Mouse (Mus musculus) heart, adult 8-10 months (tissue): ENCODE results near the gene Gm5426. TPM values are rescaled to one million over a fixed set of nuclear protein-coding genes. Genes with fewer than 3 reads are reported as not detected.
"Not testable (repeated sequence)": the region's sequence is repeated elsewhere in the genome, so short reads cannot be mapped to it uniquely, and the experiment has no call there.

Source experiments
- DNase-seq: peaks from one replicate; pipeline ENCODE4 v3.0.0; 2022; ENCODE audit warnings: low spot score
- total RNA-seq, 4 experiments: library from RNA; stranded (reverse); gene quantifications; 2 replicates each; pipeline ENCODE4 v1.2.4; 2022

The Gm5426 gene
- total RNA-seq, result not detected

DNA sequence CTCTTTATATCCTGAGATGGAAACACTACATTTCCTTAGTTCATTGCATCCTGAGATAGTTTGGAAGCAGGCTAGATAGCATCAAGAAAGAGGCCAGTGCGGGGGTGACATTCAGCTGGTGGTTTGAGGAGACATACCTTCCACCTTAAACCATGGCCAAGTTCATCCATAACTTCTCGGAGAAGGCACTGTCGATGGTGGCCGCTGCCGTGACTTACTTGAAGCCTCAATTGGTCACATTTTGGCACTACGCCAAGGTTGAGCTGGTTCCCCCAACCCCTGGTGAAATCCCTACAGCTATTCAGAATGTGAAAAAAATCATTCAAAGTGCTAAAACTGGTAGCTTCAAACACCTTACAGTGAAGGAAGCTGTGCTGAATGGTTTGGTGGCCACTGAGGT is at the start of gene Gm5426:
TSS of gene Gm5426 (plus strand) at position 153 of the 400 bp plus-strand sequence.
- DNase-seq, result not testable (repeated sequence)

DNA sequence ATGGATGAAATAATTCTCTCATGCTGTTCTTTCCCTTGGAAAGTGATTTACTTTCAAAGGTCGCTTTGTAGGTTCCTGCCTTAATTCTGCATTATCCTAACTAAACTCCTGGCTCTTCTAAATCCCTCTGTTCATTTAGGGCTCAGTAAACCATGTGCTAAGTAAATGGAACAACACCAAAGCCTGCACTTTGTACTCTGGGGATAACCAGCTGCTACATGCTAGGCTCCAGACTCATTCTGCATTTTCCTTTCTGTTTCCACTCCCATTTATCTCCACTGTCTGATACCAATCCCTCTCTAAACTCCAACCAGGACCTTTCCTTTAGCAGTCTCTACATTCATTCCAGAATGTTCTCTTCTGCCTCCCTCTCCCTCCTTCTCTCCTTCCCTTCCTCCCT is 46.7 kb upstream of the Gm5426 start:
- no peak for DNase-seq

DNA sequence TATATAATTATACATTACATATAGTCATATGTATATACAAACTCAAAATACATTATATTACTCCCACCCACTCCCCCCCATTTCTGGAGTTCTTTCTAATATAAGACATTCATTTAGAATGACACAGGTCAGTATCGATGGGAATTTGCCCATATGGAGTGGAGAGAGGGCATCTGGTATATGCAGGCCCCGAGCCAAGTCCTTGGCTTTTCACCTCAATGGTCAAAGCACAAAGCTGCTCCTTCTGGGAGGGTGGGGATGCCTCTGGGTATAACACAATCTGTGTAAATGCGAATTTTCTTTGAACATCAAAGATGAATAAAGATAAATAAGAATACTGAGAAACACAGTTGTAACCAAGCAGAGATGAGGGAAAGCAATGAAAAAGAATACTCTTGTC is 46.0 kb upstream of the Gm5426 start:
- no peak for DNase-seq

DNA sequence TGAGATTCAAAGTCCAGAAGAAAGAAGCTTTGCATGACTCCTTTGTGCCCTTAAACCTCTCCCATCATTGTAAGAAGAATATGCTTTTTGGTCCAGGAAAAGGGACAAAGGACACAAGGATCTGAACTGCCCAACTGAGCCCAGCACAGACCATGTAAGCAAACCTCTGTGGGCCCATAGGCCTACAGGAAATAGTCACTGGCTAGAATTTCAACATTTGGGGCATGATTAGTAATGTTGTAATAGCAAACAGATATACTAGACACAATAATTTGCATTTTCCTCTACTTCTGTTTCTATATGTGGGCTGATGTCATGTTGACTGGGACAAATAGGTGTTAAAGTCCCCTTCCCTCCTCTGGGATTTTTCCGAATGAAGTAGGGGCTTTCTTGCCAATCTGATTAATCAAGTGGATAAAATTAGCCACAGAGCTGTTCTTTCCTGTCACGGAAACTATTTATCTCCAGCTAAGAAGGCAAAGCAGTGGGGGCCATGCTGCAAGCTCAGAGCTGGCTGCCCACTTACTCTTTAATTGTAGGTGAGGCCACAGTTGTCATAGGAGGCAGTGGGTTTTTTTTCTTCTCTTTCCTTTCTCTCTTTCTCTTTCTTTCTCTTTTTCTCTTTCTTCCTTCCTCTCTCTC is 42.4 kb upstream of the Gm5426 start:
- no peak for DNase-seq

DNA sequence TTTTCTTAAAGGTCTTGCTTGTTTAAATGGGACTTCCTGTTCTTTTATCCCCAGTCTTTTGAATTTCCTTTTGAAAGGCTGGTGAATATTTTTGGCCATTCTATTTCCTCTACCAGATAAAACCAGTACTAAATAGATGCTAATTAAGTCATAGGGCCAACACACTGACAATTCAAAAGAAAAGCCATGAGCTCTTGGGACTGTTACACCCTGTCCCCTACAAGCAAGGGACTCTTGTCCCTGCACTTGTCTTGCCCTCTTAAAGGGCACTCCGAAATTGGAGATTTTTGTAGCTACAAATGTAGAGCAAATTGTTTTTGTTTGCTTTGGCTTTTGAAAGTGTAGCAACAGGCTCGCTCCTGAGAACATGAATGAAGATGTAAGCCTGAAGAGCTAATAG is 41.8 kb upstream of the Gm5426 start:
- DNase-seq, result no peak

DNA sequence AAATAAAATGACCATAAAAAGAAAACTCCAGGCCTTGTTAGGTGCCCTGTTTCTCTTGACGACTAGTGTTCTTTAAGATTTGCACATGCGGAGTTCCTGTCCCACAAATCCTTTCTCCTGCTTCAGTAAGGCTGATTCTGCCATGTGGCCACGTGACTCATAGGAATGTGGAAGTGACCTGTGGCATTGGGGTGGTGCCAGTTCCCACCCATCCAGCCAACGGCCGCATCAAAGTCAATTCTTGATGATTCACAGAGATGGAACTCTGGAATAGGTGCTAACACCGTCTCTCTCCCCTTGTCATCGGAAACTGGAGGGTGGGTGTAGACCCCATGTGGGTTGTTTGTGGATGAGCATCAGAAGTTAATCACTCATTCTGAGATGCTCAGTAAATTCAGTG is 39.7 kb upstream of the Gm5426 start:
- DNase-seq, result no peak

DNA sequence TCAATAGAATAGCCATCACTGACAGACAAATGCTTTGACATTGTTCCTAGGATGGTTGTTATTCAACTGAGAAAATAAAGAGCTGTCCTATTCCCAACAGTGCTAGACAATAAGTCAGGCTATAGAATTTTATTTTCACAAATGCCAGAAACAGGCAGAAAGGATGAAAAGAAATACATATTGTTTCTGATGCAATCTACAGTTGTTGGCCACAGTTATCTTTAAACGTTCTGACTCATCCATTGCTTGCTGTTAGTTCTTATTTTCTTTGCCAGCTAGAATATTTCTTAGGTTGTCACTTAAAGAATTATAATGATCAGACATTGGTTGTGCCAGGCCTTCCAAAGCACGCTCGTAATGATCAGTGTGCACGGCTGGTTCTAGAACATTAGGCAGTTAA is 35.4 kb upstream of the Gm5426 start:
- no peak for DNase-seq

DNA sequence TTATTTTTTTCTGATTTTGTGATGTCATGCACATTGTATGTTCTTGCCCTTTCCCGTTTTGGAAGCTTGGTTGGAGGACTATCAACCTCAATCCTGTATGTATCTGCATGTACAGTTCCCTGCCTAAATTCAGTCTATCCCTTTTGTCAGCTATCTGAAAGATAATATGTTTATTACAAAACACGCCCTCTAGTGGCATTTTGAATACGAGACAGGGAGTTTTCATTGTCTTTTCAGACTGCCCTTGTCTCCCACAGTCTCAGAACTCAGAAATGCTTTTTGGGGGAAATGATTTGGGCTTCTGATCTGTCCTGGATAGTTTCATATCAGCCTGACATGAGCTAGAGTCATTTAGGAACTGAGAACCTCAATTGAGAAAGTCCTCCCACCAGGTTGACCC is 32.2 kb upstream of the Gm5426 start:
- no peak for DNase-seq

DNA sequence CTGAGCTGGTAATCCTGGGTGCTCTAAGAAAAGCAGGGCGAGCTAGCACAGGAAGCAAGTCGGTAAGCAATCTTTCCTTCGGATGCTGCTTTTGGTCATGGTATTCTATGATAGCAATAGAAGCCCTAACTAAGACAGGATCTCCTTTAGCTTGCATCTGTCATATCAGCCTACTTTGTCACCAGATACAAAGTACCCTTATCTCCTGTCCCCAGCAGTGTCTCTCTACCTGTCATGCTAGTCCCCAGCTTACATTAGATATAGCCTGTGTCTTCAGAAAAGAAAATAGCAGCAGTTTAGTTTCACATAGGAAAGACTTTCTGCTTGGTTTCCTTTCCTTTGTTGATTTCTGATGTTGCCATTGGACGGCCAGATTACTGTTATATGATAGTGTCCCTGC is 31.8 kb upstream of the Gm5426 start:
- no peak for DNase-seq

DNA sequence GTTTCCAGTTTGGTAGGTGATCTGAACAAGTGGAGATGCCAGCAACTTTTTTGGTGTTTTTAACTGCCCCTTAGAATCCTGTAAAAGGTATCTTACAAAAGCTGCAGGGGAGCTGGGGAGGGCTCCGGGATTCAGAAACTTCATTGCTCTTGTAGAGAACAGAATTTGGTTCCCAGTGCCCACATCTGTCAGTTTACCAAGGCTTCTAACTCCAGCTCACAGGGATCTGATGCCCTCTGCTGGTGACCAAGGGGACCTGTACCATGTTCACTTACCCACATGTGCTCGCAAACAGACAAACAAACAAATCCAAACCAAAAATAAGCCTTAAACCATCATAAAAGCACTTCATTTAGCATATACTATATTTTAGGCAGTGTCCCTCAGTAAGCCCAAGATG is 31.3 kb upstream of the Gm5426 start:
- DNase-seq, result no peak

DNA sequence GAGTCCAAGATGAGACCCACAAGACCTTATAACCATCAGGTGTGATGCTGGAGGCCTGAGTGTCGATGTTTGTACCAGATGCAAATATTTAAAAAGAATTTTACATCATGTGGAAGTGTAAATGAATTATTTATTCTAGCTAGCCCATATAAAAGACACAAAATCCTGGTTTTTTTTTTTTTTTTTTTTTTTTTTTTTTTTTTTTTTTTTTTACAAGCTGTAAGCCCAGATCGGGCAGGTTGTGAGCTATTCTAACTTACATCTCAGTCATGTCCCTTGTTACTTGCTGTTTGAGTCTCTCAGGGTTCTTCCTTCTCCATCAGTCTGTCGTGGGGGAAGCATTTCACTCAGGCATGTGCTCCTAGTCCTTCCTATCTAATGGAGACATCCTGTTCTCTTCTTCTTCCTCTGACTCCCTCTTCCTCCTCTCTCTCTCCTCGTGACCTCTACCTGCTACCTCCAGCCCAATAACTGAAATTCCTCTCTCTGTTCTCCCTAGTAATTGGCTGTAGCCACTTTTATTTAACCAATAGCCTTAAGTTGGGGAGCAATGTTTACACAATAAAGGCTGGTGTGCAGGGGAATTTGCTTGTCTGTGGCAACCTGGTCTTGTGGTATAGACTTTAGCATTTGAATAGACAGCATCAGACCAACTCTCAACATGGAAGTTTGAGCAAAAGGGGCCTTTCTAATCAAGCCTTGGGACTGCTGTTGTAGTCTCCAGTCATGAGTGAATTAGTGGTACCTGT is 29.3 kb upstream of the Gm5426 start:
- no peak for DNase-seq

DNA sequence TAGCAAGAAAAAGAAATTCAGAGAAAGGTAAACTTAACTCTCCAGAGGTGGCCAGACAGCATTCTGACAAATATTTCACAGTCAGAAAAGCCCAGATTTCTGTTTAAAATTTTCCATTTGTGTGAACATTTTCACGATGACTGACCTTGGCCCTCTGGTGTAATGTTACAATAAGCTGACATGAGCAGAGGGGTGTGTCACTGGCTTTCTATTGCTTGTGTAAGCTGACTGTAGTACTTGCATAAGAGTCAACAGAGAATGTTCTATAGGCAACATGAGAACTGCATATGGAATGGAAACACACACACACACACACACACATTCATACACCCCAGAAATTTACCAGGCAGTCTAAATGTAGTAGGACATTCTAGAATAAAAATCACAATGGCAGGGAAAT is 28.6 kb upstream of the Gm5426 start:
- DNase-seq, result no peak

DNA sequence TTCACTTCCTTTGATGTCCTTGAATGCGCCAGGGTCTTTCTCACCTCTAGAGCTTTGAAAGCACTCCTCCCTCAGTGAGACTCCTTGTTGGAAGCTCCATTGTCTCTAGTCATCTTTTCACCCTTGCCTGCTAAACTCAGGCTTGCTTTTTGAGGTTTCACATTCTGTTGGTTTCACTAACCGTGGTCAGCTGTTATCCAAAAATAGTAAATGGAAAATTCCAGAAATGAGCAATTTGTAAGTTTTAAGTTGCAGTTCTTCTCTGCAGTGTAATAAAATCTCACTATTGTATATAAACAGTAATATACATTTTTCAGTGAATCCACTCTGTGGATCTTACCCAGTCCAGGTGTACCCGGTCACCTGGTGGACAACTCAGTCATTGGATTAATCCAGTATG is 21.1 kb upstream of the Gm5426 start:
- no peak for DNase-seq

DNA sequence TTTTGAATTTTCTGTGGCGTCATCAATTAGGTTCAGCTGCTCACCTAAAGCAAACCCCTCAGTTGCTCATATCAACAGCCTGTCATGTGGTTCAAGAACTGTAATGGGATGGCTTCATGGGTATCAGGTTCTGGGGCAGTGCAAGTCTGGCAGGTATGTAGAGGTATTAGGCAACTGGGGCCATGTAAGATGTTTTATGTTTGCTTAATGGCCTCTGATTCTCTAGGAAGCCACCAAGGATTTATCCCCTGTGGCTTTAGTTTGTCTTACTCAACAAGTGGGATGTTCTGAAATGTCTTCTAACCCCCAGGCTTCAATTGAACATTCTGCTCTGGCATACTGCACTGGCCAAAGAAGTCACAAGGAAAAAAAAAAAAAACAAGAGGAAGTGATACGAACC is 15.6 kb upstream of the Gm5426 start:
- DNase-seq, result no peak

DNA sequence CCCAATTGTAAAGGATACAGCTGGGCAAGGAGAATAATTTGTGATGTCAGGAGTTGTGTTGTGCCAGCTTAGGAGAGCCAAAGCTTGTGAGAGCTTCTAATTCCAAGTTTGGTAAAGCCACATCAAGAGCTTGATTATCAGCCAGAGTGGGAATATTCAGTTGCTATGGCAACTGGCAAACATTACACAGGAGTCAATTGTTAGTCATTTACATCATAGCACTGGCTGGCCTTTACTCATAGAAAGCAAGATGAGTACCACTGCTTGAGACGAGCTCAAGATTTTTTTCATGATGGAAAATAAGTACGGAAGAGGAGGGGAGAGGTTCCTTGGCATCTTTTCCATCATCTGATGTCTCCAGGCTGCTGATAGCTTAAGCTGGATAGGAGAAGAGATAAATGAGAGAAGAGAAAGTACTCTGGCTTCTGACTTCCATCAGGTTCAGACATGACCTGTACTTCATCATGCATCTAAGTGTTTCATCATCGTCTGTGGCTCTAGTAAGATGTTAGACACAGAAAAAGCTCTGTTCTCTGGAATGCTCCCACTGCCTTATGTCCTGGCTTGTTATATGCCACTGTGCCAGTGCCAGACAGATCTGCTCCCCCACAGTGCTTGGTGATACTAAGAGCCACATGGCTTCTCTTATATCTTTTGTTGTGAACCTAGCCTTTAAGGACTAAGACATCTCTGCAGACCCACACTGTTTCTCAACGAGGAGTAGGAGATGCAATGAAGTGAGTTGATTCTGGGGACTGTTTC is 15.0 kb upstream of the Gm5426 start:
- no peak for DNase-seq

DNA sequence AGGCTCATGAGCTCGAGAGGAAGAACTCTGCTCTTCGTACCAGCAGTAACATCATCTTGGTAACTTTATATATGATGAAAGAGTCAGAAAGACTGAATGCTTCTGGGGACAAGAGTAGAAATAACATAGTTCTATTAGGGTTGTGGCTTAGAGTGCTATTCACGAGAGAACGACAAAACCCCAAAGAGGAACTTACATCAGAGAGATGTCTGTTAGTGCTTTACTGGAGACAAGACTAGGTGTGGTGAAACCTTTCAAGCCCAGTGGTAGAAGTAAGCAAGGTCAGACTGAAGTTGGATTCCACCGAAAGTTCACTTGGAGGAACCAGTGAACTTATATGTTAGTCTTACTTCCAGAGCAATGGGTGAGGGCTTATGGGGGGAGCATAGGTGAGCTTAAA is 12.5 kb upstream of the Gm5426 start:
- DNase-seq, result no peak

DNA sequence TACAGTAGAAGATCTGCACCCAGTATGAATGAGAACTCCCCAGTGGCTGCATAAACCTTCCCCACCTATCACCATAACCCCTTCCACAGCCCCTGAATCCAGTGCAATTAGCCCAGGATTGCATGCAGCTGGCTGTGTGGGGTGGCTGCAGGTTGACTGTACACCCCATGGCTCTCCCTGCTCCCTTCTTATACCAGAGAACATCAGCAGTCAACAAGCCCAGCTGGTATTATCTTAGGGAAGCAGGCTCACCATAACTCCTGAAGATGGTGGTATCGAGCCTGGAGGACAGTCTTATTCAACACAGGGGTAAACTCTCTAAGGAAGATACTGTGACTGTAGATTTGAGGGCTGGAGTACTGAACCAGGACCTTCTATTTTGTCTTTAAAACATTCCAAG is 12.1 kb upstream of the Gm5426 start:
- no peak for DNase-seq

DNA sequence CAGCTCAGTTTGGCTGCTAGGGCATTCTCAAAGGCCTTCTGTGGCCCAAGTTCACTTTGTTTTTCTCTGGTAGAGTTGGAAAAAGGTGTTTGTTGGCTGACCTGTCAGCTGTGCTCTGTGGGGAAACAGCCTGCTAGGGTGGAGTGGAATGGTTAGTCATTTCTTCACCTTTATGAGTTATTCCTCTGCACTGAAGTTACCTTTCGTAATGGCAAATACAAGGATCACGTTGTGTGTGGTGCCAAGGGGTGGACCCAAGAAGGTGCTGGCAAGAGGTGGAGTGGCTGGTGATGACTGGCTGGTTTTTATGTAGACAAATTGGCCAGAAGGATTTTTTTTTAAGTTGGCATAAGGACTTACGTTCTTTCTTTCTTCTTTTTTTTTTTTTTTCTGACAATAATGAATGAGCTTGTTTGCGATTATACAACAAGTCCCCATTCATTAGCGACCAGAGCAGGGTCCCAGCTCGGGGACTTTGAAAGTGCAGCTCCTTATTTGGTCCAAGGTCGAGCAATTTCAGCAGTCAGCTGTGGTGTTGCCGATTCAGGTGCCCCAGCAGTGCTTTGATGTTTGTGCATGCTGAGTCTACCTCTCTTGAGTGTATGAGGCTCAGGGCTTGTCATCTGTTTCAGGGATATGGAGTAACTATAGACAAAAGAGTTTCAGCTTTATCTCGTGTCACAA is 10.5 kb upstream of the Gm5426 start:
- DNase-seq, result no peak

DNA sequence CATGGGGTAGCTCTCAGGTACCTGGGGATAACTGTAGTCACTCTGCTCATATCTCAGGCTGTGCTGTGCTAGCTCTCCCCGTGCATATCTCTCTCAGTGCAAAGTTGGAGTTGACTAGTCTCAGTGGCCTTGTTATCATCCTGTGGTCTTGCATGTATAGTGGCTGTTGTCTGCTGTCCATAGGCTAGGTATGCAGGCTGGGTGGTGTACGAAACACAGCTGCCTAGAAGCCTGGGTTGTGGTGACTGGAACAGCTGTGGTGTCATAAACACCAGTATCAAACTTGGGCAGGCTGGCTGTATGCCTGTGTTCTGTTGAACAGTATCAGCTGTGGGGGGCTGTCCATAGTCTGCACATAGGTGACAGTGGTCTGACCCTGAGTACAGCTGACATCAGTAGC is 7.2 kb upstream of the Gm5426 start:
- DNase-seq, result no peak

DNA sequence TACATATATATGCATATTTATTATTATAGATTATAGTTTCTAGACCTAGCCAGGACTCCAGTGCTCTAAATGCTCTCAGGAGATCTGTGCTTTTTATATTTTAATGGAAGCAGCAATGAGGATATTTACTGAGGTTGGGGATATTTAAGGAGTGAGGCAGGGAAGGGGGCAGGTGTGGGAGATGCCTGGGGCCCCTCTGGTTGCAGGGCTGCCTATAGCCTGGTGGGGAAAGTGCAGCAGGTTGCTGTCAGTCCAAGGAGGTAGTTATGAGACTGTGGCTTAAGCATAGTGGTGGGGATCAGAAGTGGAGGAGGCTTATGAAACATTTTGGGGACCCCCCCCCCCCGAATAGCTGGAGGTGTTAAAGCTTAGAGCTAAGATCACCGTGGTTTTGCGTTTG is 6.0 kb upstream of the Gm5426 start:
- DNase-seq, result no peak

DNA sequence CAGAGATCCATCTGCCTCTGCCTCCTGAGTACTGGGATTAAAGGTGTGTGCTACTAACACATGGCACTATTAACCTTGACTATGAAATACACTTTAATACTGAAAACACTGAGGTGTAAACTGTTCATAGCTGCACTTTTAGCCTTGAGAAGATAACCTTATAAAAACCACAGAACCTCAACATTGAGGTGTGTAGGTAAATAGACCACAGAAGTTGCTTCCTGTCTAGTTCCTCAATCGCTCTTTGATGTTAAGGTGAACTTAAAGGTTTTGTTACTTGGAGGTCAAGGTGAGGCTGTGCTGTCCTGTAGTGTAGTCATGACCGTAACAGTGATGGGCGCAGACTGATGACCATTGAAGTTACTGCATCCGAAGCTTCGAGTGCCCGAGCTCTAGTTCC is 5.3 kb upstream of the Gm5426 start:
- no peak for DNase-seq

DNA sequence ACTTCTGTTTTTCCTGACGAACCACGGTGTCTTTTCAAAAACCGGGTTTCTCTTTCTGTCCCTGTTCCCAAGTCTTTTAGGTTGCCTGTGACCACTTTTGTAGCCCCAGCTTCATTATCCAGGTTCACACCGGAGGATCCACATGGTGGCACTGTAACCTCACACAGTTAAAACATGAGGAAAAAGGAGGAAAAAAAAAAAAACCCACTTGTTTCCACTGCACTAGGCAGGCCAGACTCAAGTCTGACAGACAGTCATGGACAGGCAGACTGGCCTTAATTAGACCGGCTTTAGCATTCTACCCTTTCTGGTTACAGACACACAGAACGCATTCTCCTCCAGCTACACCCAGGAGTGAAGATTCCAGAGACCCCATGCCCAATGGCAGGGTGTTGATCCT is 4.2 kb upstream of the Gm5426 start:
- peak; percentile 36 for DNase-seq
